Mouse (Mus musculus) liver (tissue): ENCODE results near the gene Nyap2.

Experiments used
- DNase-seq: peaks from one replicate; pipeline ENCODE4 v3.0.0-alpha.2; 2020; ENCODE audit warnings: mixed read lengths

Nyap2 gene

GRCm38 (mm10) chr1:81076831-81077664, at the start of gene Nyap2:
Nyap2 (plus strand) TSS chr1:81076950.
- no peak for DNase-seq

DNA sequence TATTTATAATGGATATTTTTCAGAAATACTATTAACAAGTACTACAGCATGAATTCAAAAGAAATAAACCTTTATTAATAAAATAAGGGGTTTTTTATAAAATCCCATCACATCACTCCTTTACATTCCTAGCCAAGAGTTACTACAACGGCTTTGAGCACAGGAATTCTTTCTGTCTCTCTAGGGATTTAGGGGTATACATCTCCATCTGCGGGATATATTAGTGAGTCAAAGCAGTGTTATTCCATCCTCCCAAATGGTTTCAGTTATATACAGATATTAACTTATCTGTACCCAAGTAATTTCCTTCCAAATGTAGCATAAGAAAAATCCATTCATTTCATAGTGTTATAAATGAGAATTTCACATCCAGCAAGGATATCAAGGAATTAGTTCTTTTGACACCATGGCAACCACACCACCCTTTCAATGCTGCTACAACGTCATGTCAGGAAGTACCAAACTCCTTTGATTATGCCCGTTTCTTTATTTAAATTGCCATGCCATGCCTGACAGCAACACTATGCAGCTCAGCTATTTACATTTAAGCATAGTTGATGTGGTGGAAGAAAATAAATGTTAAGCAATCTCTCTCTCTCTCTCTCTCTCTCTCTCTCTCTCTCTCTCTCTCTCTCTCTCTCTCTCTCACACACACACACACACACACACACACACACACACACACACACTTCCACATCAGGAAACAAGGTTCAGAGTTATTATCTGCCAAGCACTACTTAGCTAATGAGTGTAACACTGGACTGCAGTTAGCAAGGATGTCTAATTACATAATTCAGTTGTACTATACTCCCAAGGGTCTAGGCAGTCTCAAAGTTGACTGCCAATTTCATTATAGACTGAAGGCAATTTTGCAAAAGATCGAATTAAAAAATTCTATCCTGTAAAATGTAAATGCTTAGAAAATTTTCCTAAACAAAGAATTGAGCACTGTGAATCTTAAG, 33.6 kb upstream of the Nyap2 start:
- DNase-seq = no peak

- no peak for DNase-seq
Observed at GRCm38 (mm10) chr1:81058340-81058739, 18.4 kb upstream of the Nyap2 start.

- no peak for DNase-seq
Observed at GRCm38 (mm10) chr1:81058835-81059234, 17.9 kb upstream of the Nyap2 start.

GRCm38 (mm10) chr1:81062811-81063210, 13.9 kb upstream of the Nyap2 start:
- no peak for DNase-seq

- no peak for DNase-seq
Observed at GRCm38 (mm10) chr1:81076259-81076658, 491 bp upstream of the Nyap2 start.

GRCm38 (mm10) chr1:81077665-81078314, 1.0 kb downstream of the Nyap2 start:
- DNase-seq = no peak

- DNase-seq = no peak
Observed at GRCm38 (mm10) chr1:81087485-81087884, 10.7 kb downstream of the Nyap2 start.

DNA sequence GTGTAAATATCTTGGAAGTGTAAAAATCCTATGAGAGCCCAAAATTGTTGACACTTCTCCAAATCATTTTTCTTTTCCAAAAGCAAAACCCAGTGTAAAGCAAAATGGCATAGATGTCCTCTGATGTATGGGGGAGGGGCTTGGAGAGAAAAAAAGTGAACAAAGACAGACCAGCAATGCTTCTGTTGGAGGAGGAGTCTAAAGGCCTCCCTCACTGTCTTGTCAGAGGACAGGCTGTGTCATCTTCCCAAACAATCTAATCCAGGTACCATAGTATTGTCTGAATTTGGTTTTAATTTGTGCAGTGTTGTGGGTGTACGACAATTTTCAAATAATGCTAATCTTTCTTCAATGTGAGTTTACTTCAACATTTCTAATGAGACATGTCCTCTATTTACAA, 13.7 kb downstream of the Nyap2 start:
- DNase-seq = no peak

DNA sequence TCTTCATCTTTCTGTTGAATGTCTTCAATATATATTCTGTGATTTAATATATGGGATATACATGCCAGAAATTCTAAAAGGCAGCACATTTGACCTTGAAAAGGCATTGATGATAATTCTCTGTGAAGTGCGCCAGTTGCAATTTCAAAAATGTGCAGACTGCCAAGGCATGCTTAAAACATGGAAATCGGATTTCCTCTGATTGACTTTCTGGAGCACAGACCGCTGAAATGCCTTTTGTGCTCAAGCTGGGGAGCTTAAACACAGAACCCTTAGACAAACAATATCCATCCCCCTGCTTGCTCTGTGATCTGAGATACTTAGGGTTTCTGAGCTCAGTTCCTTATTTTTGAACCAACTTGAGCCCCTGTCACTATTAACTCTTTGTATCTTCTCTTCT, 14.2 kb downstream of the Nyap2 start:
- DNase-seq = no peak

DNA sequence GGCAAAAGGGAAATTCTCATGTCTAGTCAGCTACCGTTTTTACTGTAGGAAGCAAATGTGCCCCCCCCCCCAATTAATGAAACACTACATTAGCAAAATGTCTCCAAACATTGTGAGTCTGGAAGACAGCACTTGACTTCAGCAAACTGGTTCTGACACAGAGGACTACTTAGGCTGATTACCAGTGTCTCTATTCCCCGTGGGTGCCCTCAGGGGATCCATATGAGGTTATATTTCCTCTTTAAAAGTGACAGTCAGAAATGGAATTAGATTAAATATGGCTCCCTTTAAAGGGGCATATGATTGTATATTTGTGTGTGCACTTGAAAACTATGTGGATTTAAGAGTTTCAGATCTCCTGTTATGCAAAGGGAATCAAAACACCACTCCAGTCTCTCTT, 15.3 kb downstream of the Nyap2 start:
- DNase-seq = no peak

- DNase-seq = no peak
Observed at GRCm38 (mm10) chr1:81092886-81093285, 16.1 kb downstream of the Nyap2 start.

GRCm38 (mm10) chr1:81098950-81099349, 22.2 kb downstream of the Nyap2 start:
- no peak for DNase-seq

GRCm38 (mm10) chr1:81101749-81102148, 25.0 kb downstream of the Nyap2 start:
- DNase-seq = no peak

- no peak for DNase-seq
Observed at GRCm38 (mm10) chr1:81119732-81120131, 43.0 kb downstream of the Nyap2 start.

DNA sequence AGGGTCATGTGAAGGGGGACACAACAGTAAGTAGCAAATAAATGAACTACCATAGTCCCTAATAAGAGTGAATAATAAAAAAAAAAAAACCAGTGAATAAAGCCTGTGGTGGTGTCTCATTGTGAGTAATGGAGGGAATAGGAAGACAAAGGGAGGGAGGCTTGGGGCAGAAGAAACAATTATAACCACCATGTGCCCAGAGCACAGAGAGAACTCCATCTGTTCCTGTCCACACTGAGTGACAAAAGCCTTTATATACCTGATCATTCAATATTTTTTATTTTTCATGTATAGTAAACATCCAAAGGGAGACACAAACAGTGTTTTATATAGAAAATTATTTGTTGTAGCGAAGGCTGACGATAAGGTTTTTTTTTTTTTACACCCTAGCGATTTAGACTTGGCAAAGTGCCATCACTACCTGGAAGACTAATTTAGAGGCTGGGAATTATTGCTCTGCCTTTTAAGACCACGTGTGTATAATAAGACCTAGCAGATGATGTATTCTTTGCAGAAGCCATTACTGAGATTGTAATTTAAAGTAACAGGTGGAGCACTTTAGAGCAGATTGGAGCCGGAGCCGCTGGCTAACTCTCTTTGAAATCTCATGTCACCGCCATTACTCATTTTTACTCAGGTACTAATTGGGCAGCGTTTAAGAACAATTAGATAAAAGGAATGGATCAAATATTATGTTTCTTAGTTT, 55.4 kb downstream of the Nyap2 start:
- no peak for DNase-seq

DNA sequence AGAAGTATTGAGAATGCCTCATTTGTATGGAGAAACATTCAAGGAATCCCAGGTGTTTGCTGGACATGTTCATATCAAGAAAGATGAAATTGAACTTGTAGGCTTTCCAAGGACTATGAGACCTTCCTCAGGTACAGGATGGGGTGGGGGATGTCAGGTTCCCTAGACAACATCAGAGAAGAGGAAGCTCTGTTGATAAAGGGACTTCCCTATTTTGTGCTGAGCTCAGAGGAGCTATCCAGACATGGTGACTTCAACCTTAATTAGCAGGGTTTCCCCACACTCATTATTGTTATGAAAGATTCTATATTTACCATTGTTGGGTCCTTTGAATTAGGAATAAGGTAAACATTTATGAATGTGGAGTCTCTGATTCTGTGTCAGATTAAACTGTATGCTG, 67.1 kb downstream of the Nyap2 start:
- DNase-seq = no peak

- DNase-seq = no peak
Observed at GRCm38 (mm10) chr1:81145576-81145975, 68.8 kb downstream of the Nyap2 start.

DNA sequence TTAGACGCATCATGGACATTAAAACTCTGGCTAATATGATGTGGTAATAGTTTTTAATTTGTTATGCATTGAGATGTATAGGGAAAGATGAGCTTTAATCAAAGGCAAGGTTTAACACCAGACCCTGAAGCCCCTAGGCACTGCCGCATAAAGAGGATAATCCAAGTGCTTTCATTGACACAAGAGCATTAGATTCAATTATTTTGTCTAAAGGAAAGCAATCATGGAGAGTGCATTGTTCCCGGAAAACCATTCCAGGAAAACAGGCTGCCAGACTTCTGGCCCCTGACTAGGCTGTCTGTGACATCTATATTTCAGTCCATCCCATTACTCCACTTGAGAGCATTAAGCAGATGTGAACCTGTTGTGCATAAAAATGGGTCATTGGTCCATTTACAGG, 92.5 kb downstream of the Nyap2 start:
- no peak for DNase-seq

DNA sequence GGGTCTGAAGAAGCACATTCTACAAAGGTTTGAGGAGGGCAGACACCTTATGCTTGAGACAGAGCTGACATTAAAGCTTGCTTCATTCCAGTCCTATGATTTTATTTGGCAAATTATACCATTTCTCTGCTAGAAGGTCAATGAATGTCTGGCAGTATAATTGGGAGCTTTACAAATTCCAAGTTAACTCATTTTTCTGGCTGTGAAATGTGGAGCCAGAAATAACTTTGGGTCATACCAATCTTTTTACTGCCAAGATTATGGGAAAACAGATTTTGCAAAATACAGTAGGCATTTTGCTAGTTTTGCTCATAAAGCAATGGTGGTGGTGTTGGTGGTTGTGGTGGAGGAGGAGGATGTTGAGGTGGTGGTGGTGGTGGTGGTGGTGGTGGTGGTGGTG, 96.0 kb downstream of the Nyap2 start:
- no peak for DNase-seq

- DNase-seq = no peak
Observed at GRCm38 (mm10) chr1:81173303-81173702, 96.6 kb downstream of the Nyap2 start.

DNA sequence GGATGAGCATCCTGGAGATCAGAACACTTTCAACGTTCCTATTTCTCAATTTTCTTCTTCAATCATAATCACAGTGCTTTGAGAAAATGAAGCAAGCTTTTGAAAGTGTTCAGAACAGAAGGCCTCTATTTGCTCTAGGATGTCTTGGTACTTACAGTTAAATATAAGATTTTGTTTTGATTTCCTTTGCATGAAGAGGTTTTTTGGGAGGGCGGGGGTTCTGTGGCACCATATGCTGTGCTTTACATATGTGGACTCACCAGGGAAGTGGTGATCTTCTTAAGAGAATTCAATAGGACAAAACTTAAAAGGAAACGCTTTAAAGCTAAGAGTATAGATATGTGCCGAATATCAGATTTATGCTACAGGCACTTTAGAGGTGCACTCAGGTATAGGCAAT, 103.0 kb downstream of the Nyap2 start:
- no peak for DNase-seq

DNA sequence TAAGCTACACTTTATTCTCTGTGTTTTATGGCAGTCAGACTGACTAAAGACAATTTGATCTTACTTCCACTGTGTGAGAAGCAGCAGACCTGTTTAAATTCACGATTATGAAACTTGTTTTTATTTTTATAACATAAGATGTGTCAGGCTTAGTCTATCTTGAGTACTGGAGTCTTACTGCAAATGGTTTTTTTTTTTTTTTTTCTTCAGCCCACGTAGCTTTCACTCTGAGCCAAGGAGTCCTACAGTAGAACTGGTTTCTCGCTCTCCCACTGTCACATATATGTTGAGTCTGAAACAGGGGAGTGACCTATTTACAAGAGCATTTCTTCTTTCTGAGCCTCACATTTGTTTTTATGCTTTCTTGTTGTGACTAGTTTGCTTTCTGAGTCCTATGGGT, 103.9 kb downstream of the Nyap2 start:
- DNase-seq = no peak
